Mouse (Mus musculus) adipocyte (in vitro differentiated cells): Measurements from ENCODE around the gene Capn11.
A peak's percentile ranks its signal among the peaks of the same experiment; 100 is the strongest.

Experiments used
- DNase-seq: peaks from one replicate; pipeline ENCODE4 v3.0.0-alpha.2; 2016; ENCODE audit warnings: low spot score

Capn11 gene

GRCm38 (mm10) chr17:45598891-45599290 lies 60.2 kb downstream of the Capn11 start:
- peak; percentile 10 for DNase-seq

GRCm38 (mm10) chr17:45598376-45598775 lies 60.7 kb downstream of the Capn11 start:
- peak; percentile 45 for DNase-seq

GRCm38 (mm10) chr17:45597787-45598186 lies 61.3 kb downstream of the Capn11 start:
- DNase-seq, result peak; percentile 83

- DNase-seq, result peak; percentile 94
These were observed 62.3 kb downstream of the Capn11 start for GRCm38 (mm10) chr17:45596631-45597396.

GRCm38 (mm10) chr17:45595736-45596390 lies 63.3 kb downstream of the Capn11 start:
- DNase-seq, result no peak

GRCm38 (mm10) chr17:45594881-45595735 lies 64.0 kb downstream of the Capn11 start:
- peak; percentile 33 for DNase-seq

GRCm38 (mm10) chr17:45594195-45594594 lies 64.9 kb downstream of the Capn11 start:
- DNase-seq, result no peak

GRCm38 (mm10) chr17:45593479-45593878 lies 65.6 kb downstream of the Capn11 start:
- DNase-seq, result no peak

- peak; percentile 61 for DNase-seq
These were observed 66.3 kb downstream of the Capn11 start for GRCm38 (mm10) chr17:45592606-45593431.

- peak; percentile 34 for DNase-seq
These were observed 67.2 kb downstream of the Capn11 start for GRCm38 (mm10) chr17:45591701-45592605.

- DNase-seq, result no peak
These were observed 68.7 kb downstream of the Capn11 start for GRCm38 (mm10) chr17:45590410-45590809.

GRCm38 (mm10) chr17:45589844-45590243 lies 69.3 kb downstream of the Capn11 start:
- no peak for DNase-seq

- no peak for DNase-seq
These were observed 69.9 kb downstream of the Capn11 start for GRCm38 (mm10) chr17:45589236-45589635.

GRCm38 (mm10) chr17:45588370-45588769 lies 70.8 kb downstream of the Capn11 start:
- DNase-seq, result no peak

- no peak for DNase-seq
These were observed 72.7 kb downstream of the Capn11 start for GRCm38 (mm10) chr17:45586449-45586837.

- no peak for DNase-seq
These were observed 73.2 kb downstream of the Capn11 start for GRCm38 (mm10) chr17:45585725-45586448.

GRCm38 (mm10) chr17:45584939-45585678 lies 74.0 kb downstream of the Capn11 start:
- DNase-seq, result peak; percentile 87

- DNase-seq, result peak; percentile 97
These were observed 74.8 kb downstream of the Capn11 start for GRCm38 (mm10) chr17:45584096-45584896.
